Mouse (Mus musculus) lung, embryonic 16.5 days (tissue): ENCODE results near the gene Mogat2. TPM values are rescaled to one million over a fixed set of nuclear protein-coding genes. Genes with fewer than 3 reads are reported as not detected.

ENCODE experiments used
- ATAC-seq: fragments of 200-750 bp; cut with Nextera tagmentation; 2 replicates; pipeline ENCODE4 v1.8.0; 2017; ENCODE audit warnings: low read depth, mild to moderate bottlenecking, moderate library complexity
- H3K27ac ChIP-seq: fragments of 300-500 bp; sonication (generic); 2 replicates; pipeline ENCODE4 v1.5.1; 2014; ENCODE audit warnings: mild to moderate bottlenecking, control low read depth, low read length
- H3K27me3 ChIP-seq: fragments of 300-500 bp; sonication (generic); 2 replicates; pipeline ENCODE4 v1.6.1; 2014; ENCODE audit warnings: low read depth, low read length, mixed read lengths; ENCODE audit not compliant: control insufficient read depth, insufficient read depth
- H3K36me3 ChIP-seq: fragments of 300-500 bp; sonication (generic); 2 replicates; pipeline ENCODE4 v1.6.1; 2014; ENCODE audit warnings: low read length; ENCODE audit not compliant: control insufficient read depth, insufficient read depth
- H3K4me1 ChIP-seq: fragments of 300-500 bp; sonication (generic); replicated peaks from 2 replicates; pipeline ENCODE4 v1.6.1; 2014; ENCODE audit warnings: low read length, mixed read lengths; ENCODE audit not compliant: control insufficient read depth, insufficient read depth
- H3K4me2 ChIP-seq: fragments of 300-500 bp; sonication (generic); 2 replicates; pipeline ENCODE4 v1.6.1; 2014; ENCODE audit warnings: low read depth, low read length, control low read depth
- H3K4me3 ChIP-seq: fragments of 300-500 bp; sonication (generic); 2 replicates; pipeline ENCODE4 v1.5.1; 2014; ENCODE audit warnings: mild to moderate bottlenecking, low read length, control low read depth
- H3K9ac ChIP-seq: fragments of 300-500 bp; sonication (generic); 2 replicates; pipeline ENCODE4 v1.6.1; 2014; ENCODE audit warnings: low read length, control low read depth
- H3K9me3 ChIP-seq: fragments of 300-500 bp; sonication (generic); 2 replicates; pipeline ENCODE4 v1.6.1; 2016; ENCODE audit warnings: low read length; ENCODE audit not compliant: control insufficient read depth
- WGBS: fragments of 180-500 bp; shearing (Covaris S2); extraction: QIAGEN DNeasy Blood & Tissue Kit; methylation state at CpG from one replicate; pipeline ENCODE4 v1.1.7; 2014; 5-methylcytosine and 5-hydroxymethylcytosine counted together
- polyA plus RNA-seq: library from polyadenylated mRNA; unstranded; fragments of >200 nt; fragmentation: Nextera tagmentation; extraction: Ambion mirVana; gene quantifications from 2 replicates; pipeline ENCODE4 v1.2.1, GENCODE M21; 2015

Gene Mogat2
- polyA plus RNA-seq, 1 experiment from 2014 or later: 0.94 TPM

- 1% methylated on average over 59 of the region's 59 CpGs for WGBS
Observed at GRCm38 (mm10) chr7:99267897-99268505, 29.6 kb upstream of the Mogat2 start.

GRCm38 (mm10) chr7:99267251-99267896 lies 29.0 kb upstream of the Mogat2 start, which contains the start of gene Map6:
Gene Map6 (plus strand): TSS chr7:99267447.
- no peaks in the 10 kb centered on the region for H3K36me3 ChIP-seq
- peaks cover 31% of the 10 kb centered on the region for H3K4me1 ChIP-seq
- no peak within 1 kb of the TSS for H3K27ac ChIP-seq
- H3K9ac ChIP-seq: peak within 1 kb of the TSS; percentile 49
- H3K4me3 ChIP-seq: peak within 1 kb of the TSS; percentile 54
- H3K4me2 ChIP-seq: peak within 1 kb of the TSS; percentile 83
- H3K9me3 ChIP-seq: no peaks in the 10 kb centered on the region
- ATAC-seq: no peak
- WGBS: 2% methylated on average over 34 of the region's 34 CpGs
- H3K27me3 ChIP-seq: peaks cover 52% of the 10 kb centered on the region

More at GRCm38 (mm10) chr7:99267897-99268505, 29.6 kb upstream of the Mogat2 start:
- Histone ChIP-seq H3K27me3 (peaks cover 52% of the 10 kb centered on the region), H3K4me3 (peak overlapping the region; percentile 54), H3K4me1 (peaks cover 31% of the 10 kb centered on the region), H3K9me3 (no peaks in the 10 kb centered on the region), H3K27ac (no peak overlapping the region), H3K9ac (peak overlapping the region; percentile 49), H3K4me2 (peak overlapping the region; percentile 83), H3K36me3 (no peaks in the 10 kb centered on the region)
- peak; percentile 75 for ATAC-seq

GRCm38 (mm10) chr7:99264597-99264996 lies 26.2 kb upstream of the Mogat2 start:
- Histone ChIP-seq H3K9me3 (no peaks in the 10 kb centered on the region; the same call in 1 of the 2 replicates), H3K27me3 (peaks cover 47% of the 10 kb centered on the region), H3K36me3 (no peaks in the 10 kb centered on the region), H3K4me3 (no peak overlapping the region), H3K27ac (no peak overlapping the region), H3K4me2 (no peak overlapping the region), H3K4me1 (peaks cover 22% of the 10 kb centered on the region), H3K9ac (no peak overlapping the region)
- no peak for ATAC-seq

- H3K27me3 ChIP-seq: peaks cover 36% of the 10 kb centered on the region
- ATAC-seq: no peak
- no peaks in the 10 kb centered on the region; the same call in 1 of the 2 replicates for H3K9me3 ChIP-seq
- 29% methylated on average over 4 of the region's 4 CpGs for WGBS
- H3K4me2 ChIP-seq: no peak overlapping the region
- H3K27ac ChIP-seq: no peak overlapping the region
- peaks cover 11% of the 10 kb centered on the region for H3K4me1 ChIP-seq
- no peak overlapping the region for H3K4me3 ChIP-seq
- no peak overlapping the region for H3K9ac ChIP-seq
- no peaks in the 10 kb centered on the region for H3K36me3 ChIP-seq
Observed at GRCm38 (mm10) chr7:99263509-99263908, 25.1 kb upstream of the Mogat2 start.

- no peak overlapping the region for H3K9ac ChIP-seq
- no peaks in the 10 kb centered on the region; the same call in 1 of the 2 replicates for H3K9me3 ChIP-seq
- ATAC-seq: no peak
- no peak overlapping the region for H3K4me3 ChIP-seq
- H3K27ac ChIP-seq: no peak overlapping the region
- H3K27me3 ChIP-seq: peaks cover 20% of the 10 kb centered on the region
- no peaks in the 10 kb centered on the region for H3K36me3 ChIP-seq
- no peak overlapping the region for H3K4me2 ChIP-seq
- no peaks in the 10 kb centered on the region for H3K4me1 ChIP-seq
- 33% methylated on average over 3 of the region's 3 CpGs for WGBS
Observed at GRCm38 (mm10) chr7:99261900-99262299, 23.5 kb upstream of the Mogat2 start.

- Histone ChIP-seq H3K36me3 (no peaks in the 10 kb centered on the region), H3K4me3 (no peak overlapping the region), H3K9ac (no peak overlapping the region), H3K4me2 (no peak overlapping the region), H3K4me1 (no peaks in the 10 kb centered on the region), H3K27ac (no peak overlapping the region), H3K27me3 (no peaks in the 10 kb centered on the region), H3K9me3 (no peaks in the 10 kb centered on the region)
- WGBS: 63% methylated on average over 7 of the region's 7 CpGs
- ATAC-seq: no peak
Observed at GRCm38 (mm10) chr7:99255006-99255405, 16.6 kb upstream of the Mogat2 start.

- peaks cover 11% of the 10 kb centered on the region for H3K27me3 ChIP-seq
- no peak overlapping the region for H3K27ac ChIP-seq
- H3K36me3 ChIP-seq: no peaks in the 10 kb centered on the region
- H3K9ac ChIP-seq: no peak overlapping the region
- 29% methylated on average over 9 of the region's 9 CpGs for WGBS
- peaks cover 7% of the 10 kb centered on the region for H3K4me1 ChIP-seq
- ATAC-seq: no peak
- H3K4me2 ChIP-seq: no peak overlapping the region
- H3K9me3 ChIP-seq: no peaks in the 10 kb centered on the region
- H3K4me3 ChIP-seq: no peak overlapping the region
Observed at GRCm38 (mm10) chr7:99250386-99250785, 12.0 kb upstream of the Mogat2 start.

- 0% methylated on average over 10 of the region's 10 CpGs for WGBS
- ATAC-seq: peak; percentile 61; the same call in 1 of the 2 replicates
- Histone ChIP-seq H3K36me3 (no peaks in the 10 kb centered on the region), H3K4me3 (peak overlapping the region; percentile 42), H3K9ac (no peak overlapping the region), H3K27me3 (peaks cover 11% of the 10 kb centered on the region), H3K4me1 (peaks cover 7% of the 10 kb centered on the region), H3K27ac (no peak overlapping the region), H3K4me2 (peak overlapping the region; percentile 70), H3K9me3 (no peaks in the 10 kb centered on the region)
Observed at GRCm38 (mm10) chr7:99249582-99249911, 11.1 kb upstream of the Mogat2 start.

GRCm38 (mm10) chr7:99248906-99249581 lies 10.6 kb upstream of the Mogat2 start:
- Histone ChIP-seq H3K9me3 (no peaks in the 10 kb centered on the region), H3K4me2 (peak overlapping the region; percentile 70), H3K4me3 (peak overlapping the region; percentile 42), H3K36me3 (no peaks in the 10 kb centered on the region), H3K4me1 (peaks cover 7% of the 10 kb centered on the region), H3K27ac (no peak overlapping the region), H3K27me3 (peaks cover 11% of the 10 kb centered on the region), H3K9ac (peak overlapping the region; percentile 35; the same call in 1 of the 2 replicates)
- WGBS: under 1% methylated on average over 40 of the region's 44 CpGs
- peak; percentile 74 for ATAC-seq
